Mouse (Mus musculus) embryonic facial prominence, embryonic 11.5 days (tissue): ENCODE results near the gene Zfp932. TPM values are rescaled to one million over a fixed set of nuclear protein-coding genes. Genes with fewer than 3 reads are reported as not detected.
A peak's percentile ranks its signal among the peaks of the same experiment; 100 is the strongest.
"Not testable (repeated sequence)": the region's sequence is repeated elsewhere in the genome, so short reads cannot be mapped to it uniquely, and the experiment has no call there.

Source experiments
- ATAC-seq: fragments of 200-750 bp; cut with Nextera tagmentation; replicated peaks from 2 replicates; pipeline ENCODE4 v1.8.0; 2017; ENCODE audit warnings: low read depth; ENCODE audit not compliant: insufficient number of reproducible peaks, low FRiP score, low TSS enrichment
- DNase-seq: peaks from one replicate; pipeline ENCODE4 v3.0.0-alpha.2; 2015; ENCODE audit warnings: low spot score
- H3K27ac ChIP-seq: fragments of 300-500 bp; sonication (generic); replicated peaks from 2 replicates; pipeline ENCODE4 v1.5.1; 2014; ENCODE audit warnings: mild to moderate bottlenecking, low read depth, low read length, control low read depth
- H3K27me3 ChIP-seq: fragments of 300-500 bp; sonication (generic); 2 replicates; pipeline ENCODE4 v1.6.1; 2014; ENCODE audit warnings: mild to moderate bottlenecking, low read length, moderate library complexity, mixed read lengths; ENCODE audit not compliant: control insufficient read depth, insufficient read depth
- H3K36me3 ChIP-seq: fragments of 300-500 bp; sonication (generic); replicated peaks from 2 replicates; pipeline ENCODE4 v1.6.1; 2014; ENCODE audit warnings: low read depth, mild to moderate bottlenecking, low read length, moderate library complexity, mixed read lengths; ENCODE audit not compliant: control insufficient read depth, insufficient read depth
- H3K4me1 ChIP-seq: fragments of 300-500 bp; sonication (generic); 2 replicates; pipeline ENCODE4 v1.6.1; 2014; ENCODE audit warnings: low read length, mixed read lengths; ENCODE audit not compliant: control insufficient read depth, insufficient read depth
- H3K4me2 ChIP-seq: fragments of 300-500 bp; sonication (generic); 2 replicates; pipeline ENCODE4 v1.6.1; 2014; ENCODE audit warnings: low read depth, mild to moderate bottlenecking, control low read depth, low read length, moderate library complexity
- H3K4me3 ChIP-seq: fragments of 300-500 bp; sonication (generic); 2 replicates; pipeline ENCODE4 v1.5.1; 2014; ENCODE audit warnings: low read depth, low read length, control low read depth
- H3K9ac ChIP-seq: fragments of 300-500 bp; sonication (generic); replicated peaks from 2 replicates; pipeline ENCODE4 v1.6.1; 2014; ENCODE audit warnings: mild to moderate bottlenecking, control low read depth, low read length
- H3K9me3 ChIP-seq: fragments of 300-500 bp; sonication (generic); replicated peaks from 2 replicates; pipeline ENCODE4 v1.6.1; 2016; ENCODE audit warnings: mild to moderate bottlenecking, low read length, inconsistent platforms, mixed read lengths; ENCODE audit not compliant: control insufficient read depth
- WGBS: fragments of 180-500 bp; shearing (Covaris S2); extraction: QIAGEN DNeasy Blood & Tissue Kit; methylation state at CpG from one replicate; pipeline ENCODE4 v1.1.7; 2014; 5-methylcytosine and 5-hydroxymethylcytosine counted together
- polyA plus RNA-seq: library from polyadenylated mRNA; unstranded; fragments of >200 nt; fragmentation: Nextera tagmentation; extraction: Ambion mirVana; gene quantifications from 2 replicates; pipeline ENCODE4 v1.2.1, GENCODE M21; 2014

Zfp932 gene
- polyA plus RNA-seq, result 22.3 and 26.7 TPM in 2 replicates

DNA sequence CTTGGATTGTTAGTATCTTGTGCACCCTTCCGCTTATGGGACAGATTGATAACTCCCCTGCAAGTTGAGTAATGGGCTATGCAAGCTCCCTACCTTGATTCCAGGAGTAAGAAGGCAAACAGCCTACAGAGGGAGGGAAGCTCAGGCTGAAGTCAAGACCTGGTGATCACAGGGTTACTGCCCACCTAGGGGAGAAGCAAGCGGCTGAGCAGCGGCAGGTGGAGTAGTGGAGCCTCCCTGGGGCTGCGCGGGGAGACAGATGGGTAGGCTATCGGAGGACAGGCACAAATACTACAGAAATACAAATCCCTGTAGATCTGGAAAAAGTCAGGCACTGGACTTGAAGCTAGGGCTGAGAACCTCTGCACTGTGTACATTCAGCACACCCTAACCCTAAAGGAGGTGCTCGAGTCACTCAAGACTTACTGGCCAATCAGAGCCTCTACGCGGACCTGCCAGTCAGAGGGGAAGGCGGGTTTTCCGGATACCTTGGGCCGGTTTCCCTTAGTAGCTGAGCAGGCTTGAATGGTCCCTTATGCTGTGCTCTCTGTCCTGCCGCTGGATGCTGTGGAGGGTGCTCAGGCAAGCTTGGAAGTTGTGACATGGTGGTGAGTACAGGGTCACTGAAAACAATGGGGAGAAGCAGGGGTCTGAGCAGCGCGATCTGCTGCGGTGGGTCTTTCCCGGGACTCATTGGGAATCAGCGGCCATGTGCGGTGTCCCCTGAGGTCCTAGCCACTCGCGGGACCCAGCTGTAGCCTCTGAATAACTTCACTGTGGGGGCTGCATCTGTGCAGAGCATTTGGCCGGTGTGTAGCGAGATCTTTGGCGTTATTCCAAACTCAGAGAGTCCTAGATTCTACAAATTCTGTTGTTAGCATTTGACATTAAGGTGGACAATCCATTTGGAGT is at the start of gene Zfp932:
Gene Zfp932, plus strand, starts transcription at position 496 of the 912 bp plus-strand sequence.
- H3K27ac ChIP-seq, H3K36me3 ChIP-seq, H3K4me1 ChIP-seq, ATAC-seq, DNase-seq, H3K27me3 ChIP-seq, H3K4me3 ChIP-seq, H3K9me3 ChIP-seq, H3K9ac ChIP-seq, H3K4me2 ChIP-seq: not testable (repeated sequence)
- no CpG with 5 or more reads among the region's 24 CpGs for WGBS

DNA sequence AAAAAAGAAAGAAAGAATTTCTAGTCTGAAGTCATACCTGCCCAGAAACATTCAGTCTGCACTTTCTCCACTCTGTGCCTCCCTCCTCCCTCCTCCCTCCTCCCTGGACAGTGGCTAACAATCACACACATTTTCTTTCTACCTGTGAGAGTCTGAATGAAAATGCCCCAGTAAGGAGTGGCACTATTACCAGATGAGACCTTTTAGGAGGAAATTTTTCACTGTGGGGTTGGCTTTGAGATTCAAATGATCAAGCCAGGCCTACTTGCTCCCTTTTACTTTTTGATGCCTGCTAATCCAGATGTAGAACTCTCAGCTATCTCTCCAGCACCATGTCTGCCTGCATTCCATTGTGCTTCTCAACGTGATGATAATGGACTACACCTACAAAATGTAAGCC is 46.0 kb upstream of the Zfp932 start:
- Histone ChIP-seq H3K4me3 (no peak overlapping the region), H3K4me2 (no peak overlapping the region), H3K4me1 (no peaks in the 10 kb centered on the region), H3K9ac (no peak overlapping the region), H3K9me3 (no peaks in the 10 kb centered on the region), H3K27ac (no peak overlapping the region), H3K36me3 (no peaks in the 10 kb centered on the region), H3K27me3 (no peaks in the 10 kb centered on the region)
- DNase-seq (no peak), ATAC-seq (no peak)
- no CpG with 5 or more reads among the region's 1 CpGs for WGBS

GRCm38 (mm10) chr5:109980743-109981142 is 15.6 kb upstream of the Zfp932 start:
- DNase-seq, H3K9me3 ChIP-seq, ATAC-seq, H3K36me3 ChIP-seq, H3K27ac ChIP-seq, H3K4me3 ChIP-seq, H3K4me1 ChIP-seq, H3K27me3 ChIP-seq, H3K4me2 ChIP-seq, H3K9ac ChIP-seq: not testable (repeated sequence)
- no CpG with 5 or more reads among the region's 2 CpGs for WGBS

- no CpG with 5 or more reads among the region's 10 CpGs for WGBS
Observed at GRCm38 (mm10) chr5:109995461-109995860, 860 bp upstream of the Zfp932 start.

DNA sequence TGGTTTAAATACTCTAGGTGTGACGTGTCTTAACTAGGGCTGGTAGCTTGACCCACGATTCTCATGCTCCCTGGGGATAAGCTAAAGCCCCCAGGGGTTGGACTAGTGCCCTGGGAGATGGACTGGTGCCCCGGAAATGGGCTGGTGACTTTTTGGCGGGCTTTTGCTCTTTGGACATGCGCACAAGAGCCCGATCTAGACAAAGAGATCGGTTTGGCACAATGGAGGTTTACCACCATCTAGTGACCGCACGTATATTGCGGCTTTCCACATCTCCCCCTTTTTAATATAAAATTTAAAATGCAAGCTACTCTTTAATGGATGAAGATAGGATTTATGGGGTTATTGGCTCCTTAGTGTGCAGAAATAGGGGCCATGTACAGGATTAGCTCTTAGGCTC is 19.5 kb downstream of the Zfp932 start:
- not testable (repeated sequence) for H3K4me3 ChIP-seq, H3K4me2 ChIP-seq, ATAC-seq, H3K4me1 ChIP-seq, H3K27ac ChIP-seq, H3K27me3 ChIP-seq, H3K36me3 ChIP-seq, DNase-seq, H3K9me3 ChIP-seq, H3K9ac ChIP-seq
- WGBS, result 91% methylated on average over 10 of the region's 10 CpGs

More at GRCm38 (mm10) chr5:109995461-109995860, 860 bp upstream of the Zfp932 start:
- H3K36me3 ChIP-seq, H3K27me3 ChIP-seq, H3K4me1 ChIP-seq, DNase-seq, H3K9ac ChIP-seq, ATAC-seq, H3K4me2 ChIP-seq, H3K4me3 ChIP-seq, H3K27ac ChIP-seq, H3K9me3 ChIP-seq: not testable (repeated sequence)

DNA sequence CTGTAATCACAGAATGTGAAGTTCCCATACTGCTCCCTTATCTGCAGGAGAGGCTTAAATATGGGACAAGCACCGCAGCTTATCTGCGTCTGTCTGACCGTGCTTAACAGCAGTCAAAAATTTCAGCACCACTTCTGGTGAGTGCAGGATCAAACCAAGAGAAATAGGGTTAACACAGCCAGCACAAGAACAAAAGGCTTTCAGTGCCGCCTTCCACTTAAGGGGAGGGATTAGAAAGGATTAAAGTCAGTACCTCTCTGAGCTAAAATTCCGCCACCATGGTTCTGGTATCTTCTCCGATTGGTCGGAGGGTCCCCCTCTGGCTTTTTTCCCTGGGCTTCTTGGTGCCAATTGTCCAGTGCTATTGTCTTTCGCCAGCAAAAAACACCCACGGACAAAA is 27.0 kb downstream of the Zfp932 start:
- DNase-seq (peak; percentile 4), ATAC-seq (no peak)
- Histone ChIP-seq H3K4me3 (no peak overlapping the region), H3K36me3 (no peaks in the 10 kb centered on the region), H3K27me3 (no peaks in the 10 kb centered on the region), H3K4me2 (0 out of 2 replicates have a peak overlapping the region, but pooled peaks have one; percentile 10), H3K9me3 (no peaks in the 10 kb centered on the region), H3K4me1 (no peaks in the 10 kb centered on the region), H3K9ac (0 out of 2 replicates have a peak overlapping the region, but pooled peaks have one; percentile 13), H3K27ac (no peak overlapping the region)
- WGBS, result 52% methylated on average over 9 of the region's 9 CpGs

GRCm38 (mm10) chr5:110023694-110024427 is 27.5 kb downstream of the Zfp932 start:
- H3K4me1 ChIP-seq, H3K27me3 ChIP-seq, H3K4me3 ChIP-seq, H3K27ac ChIP-seq, H3K36me3 ChIP-seq, H3K9me3 ChIP-seq, H3K4me2 ChIP-seq: not testable (repeated sequence)
- DNase-seq, result peak; percentile 64
- H3K9ac ChIP-seq, result 0 out of 2 replicates have a peak overlapping the region, but pooled peaks have one; percentile 13
- WGBS, result 37% methylated on average over 8 of the region's 8 CpGs
- ATAC-seq, result peak; percentile 59; the same call in 1 of the 2 replicates
